Mouse (Mus musculus) thymus, adult 2 months (tissue): ENCODE data around the gene Efhd2.

Experiments used
- CTCF ChIP-seq: fragments of 200-500 bp; IDR thresholded peaks from 2 replicates; pipeline ENCODE4 v1.5.1; 2012; ENCODE audit warnings: mild to moderate bottlenecking, control low read depth, low read length, moderate library complexity, borderline replicate concordance; ENCODE audit not compliant: control insufficient read depth, poor library complexity, insufficient read depth; ENCODE audit errors: extremely low read depth
- POLR2A ChIP-seq: fragments of 200-500 bp; IDR thresholded peaks from 2 replicates; pipeline ENCODE4 v1.6.1; 2012; ENCODE audit warnings: mild to moderate bottlenecking, low read length, control low read depth, moderate library complexity; ENCODE audit not compliant: control insufficient read depth, poor library complexity, insufficient read depth; ENCODE audit errors: extremely low read depth

GRCm38 (mm10) chr4:141867498-141867897, 7.2 kb downstream of the Efhd2 start:
- no peak for TF ChIP-seq CTCF
- TF ChIP-seq POLR2A: no peak
